Mouse (Mus musculus) heart, embryonic 12.5 days (tissue): Measurements from ENCODE around the gene Slc2a3. TPM values are rescaled to one million over a fixed set of nuclear protein-coding genes. Genes with fewer than 3 reads are reported as not detected.
"Not testable (repeated sequence)": the region's sequence is repeated elsewhere in the genome, so short reads cannot be mapped to it uniquely, and the experiment has no call there.

Experiments
- ATAC-seq: fragments of 200-750 bp; cut with Nextera tagmentation; 2 replicates; pipeline ENCODE4 v1.8.0; 2017; ENCODE audit warnings: moderate TSS enrichment, moderate library complexity; ENCODE audit not compliant: insufficient number of reproducible peaks, low FRiP score
- H3K27ac ChIP-seq: fragments of 300-500 bp; sonication (generic); 2 replicates; pipeline ENCODE4 v1.5.1; 2016; ENCODE audit warnings: mild to moderate bottlenecking, moderate library complexity; ENCODE audit not compliant: poor library complexity, severe bottlenecking
- H3K27me3 ChIP-seq: fragments of 300-500 bp; sonication (generic); replicated peaks from 2 replicates; pipeline ENCODE4 v1.6.1; 2016; ENCODE audit warnings: mild to moderate bottlenecking, moderate library complexity
- H3K36me3 ChIP-seq: fragments of 300-500 bp; sonication (generic); 2 replicates; pipeline ENCODE4 v1.6.1; 2016; ENCODE audit warnings: mild to moderate bottlenecking, moderate library complexity
- H3K4me1 ChIP-seq: fragments of 300-500 bp; sonication (generic); replicated peaks from 2 replicates; pipeline ENCODE4 v1.6.1; 2016; ENCODE audit warnings: mild to moderate bottlenecking
- H3K4me2 ChIP-seq: fragments of 300-500 bp; sonication (generic); 2 replicates; pipeline ENCODE4 v1.6.1; 2016; ENCODE audit warnings: mild to moderate bottlenecking, moderate library complexity
- H3K4me3 ChIP-seq: fragments of 300-500 bp; sonication (generic); 2 replicates; pipeline ENCODE4 v1.5.1; 2016; ENCODE audit warnings: mild to moderate bottlenecking
- H3K9ac ChIP-seq: fragments of 300-500 bp; sonication (generic); 2 replicates; pipeline ENCODE4 v1.6.1; 2016; ENCODE audit warnings: mild to moderate bottlenecking, moderate library complexity
- H3K9me3 ChIP-seq: fragments of 300-500 bp; sonication (generic); replicated peaks from 2 replicates; pipeline ENCODE4 v1.6.1; 2016; ENCODE audit warnings: mild to moderate bottlenecking, moderate library complexity
- WGBS: fragments of 180-500 bp; shearing (Covaris S2); methylation state at CpG from one replicate; pipeline ENCODE4 v1.1.7; 2016; 5-methylcytosine and 5-hydroxymethylcytosine counted together
- polyA plus RNA-seq: library from polyadenylated mRNA; unstranded; fragments of >200 nt; fragmentation: Nextera tagmentation; extraction: Ambion mirVana; gene quantifications from 2 replicates; pipeline ENCODE4 v1.2.1, GENCODE M21; 2016

The Slc2a3 gene
- polyA plus RNA-seq, 1 experiment from 2014 or later: 27.7 TPM

DNA sequence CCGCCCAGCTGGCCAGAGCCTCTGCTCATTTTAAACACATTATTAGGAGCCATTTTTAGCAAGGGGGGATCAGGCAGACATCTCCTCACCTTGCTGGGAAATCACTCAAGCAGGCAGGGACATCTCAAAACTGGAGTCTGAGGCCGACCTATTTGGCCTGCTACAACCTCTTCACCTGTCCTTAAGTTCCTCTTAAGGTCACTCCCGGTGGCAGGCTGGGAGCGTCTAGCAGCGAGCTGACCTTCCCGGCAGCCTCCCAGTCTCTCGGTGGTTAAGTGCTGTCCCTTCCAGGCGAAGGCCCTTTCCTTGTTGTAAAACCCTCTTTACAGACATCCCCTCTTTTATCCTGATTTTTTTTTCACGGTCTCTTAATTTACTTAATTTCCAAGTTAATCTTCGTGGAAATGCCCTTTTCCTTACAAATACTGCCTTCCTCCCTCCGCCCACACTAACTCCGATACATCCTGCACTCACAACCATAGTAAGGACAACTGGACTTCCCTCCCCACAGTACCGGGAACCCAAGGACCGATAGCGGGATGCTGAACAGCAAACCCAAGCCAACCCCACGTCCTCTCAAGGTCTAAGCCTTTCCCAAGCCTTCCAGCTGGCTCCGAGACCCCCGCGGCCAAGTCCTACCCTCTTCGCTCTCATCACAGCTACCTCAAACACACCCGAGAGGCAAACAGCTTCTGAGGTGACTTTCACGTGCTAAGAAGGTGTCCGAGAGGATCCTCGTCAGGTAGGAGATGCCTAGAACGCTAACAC is 59.8 kb downstream of the Slc2a3 start:
- Histone ChIP-seq H3K27ac (no peak overlapping the region), H3K36me3 (peaks cover 3% of the 10 kb centered on the region; the same call in 1 of the 2 replicates), H3K4me2 (peak overlapping the region; percentile 84), H3K9me3 (no peaks in the 10 kb centered on the region), H3K9ac (peak overlapping the region; percentile 67), H3K27me3 (peaks cover 15% of the 10 kb centered on the region; the same call in 1 of the 2 replicates), H3K4me3 (peak overlapping the region; percentile 57), H3K4me1 (peaks cover 12% of the 10 kb centered on the region; the same call in 1 of the 2 replicates)
- no peak for ATAC-seq
- WGBS: 4% methylated on average over 25 of the region's 25 CpGs

- WGBS: 10% methylated on average over 8 of the region's 8 CpGs
- Histone ChIP-seq H3K27me3 (peaks cover 15% of the 10 kb centered on the region; the same call in 1 of the 2 replicates), H3K9me3 (no peaks in the 10 kb centered on the region), H3K9ac (no peak overlapping the region; the same call in 1 of the 2 replicates), H3K4me2 (peak overlapping the region; percentile 49), H3K36me3 (peaks cover 10% of the 10 kb centered on the region), H3K27ac (no peak overlapping the region), H3K4me1 (peaks cover 12% of the 10 kb centered on the region; the same call in 1 of the 2 replicates), H3K4me3 (0 out of 2 replicates have a peak overlapping the region, but pooled peaks have one; percentile 17)
- ATAC-seq: 0 out of 2 replicates have a peak, but pooled peaks have one; percentile 27
These were observed 61.5 kb downstream of the Slc2a3 start for GRCm38 (mm10) chr6:122739952-122740351.

DNA sequence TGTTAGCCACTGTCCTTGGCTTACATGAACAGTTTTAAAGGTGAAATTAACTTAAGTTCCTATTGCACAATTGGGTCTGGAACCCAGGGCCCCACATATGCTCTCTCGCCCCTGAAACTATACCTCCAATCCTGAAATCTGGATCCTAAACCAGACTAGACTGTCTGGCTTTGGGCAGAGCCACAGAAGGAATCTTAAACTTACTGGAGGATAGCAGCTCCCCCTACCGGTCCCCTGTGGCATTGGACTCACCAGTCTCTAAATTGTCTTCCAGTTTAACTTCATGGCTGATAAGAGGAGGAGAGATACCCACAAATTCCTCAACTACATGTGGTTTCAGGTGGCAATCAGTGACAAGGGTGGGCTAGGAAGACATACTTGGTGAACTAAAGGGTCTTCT is 81.5 kb downstream of the Slc2a3 start:
- no peak overlapping the region for H3K4me3 ChIP-seq
- H3K27ac ChIP-seq: no peak overlapping the region
- H3K4me1 ChIP-seq: peaks cover 12% of the 10 kb centered on the region; the same call in 1 of the 2 replicates
- H3K27me3 ChIP-seq: no peaks in the 10 kb centered on the region
- H3K4me2 ChIP-seq: no peak overlapping the region
- 22% methylated on average over 2 of the region's 2 CpGs for WGBS
- ATAC-seq: no peak
- H3K9me3 ChIP-seq: no peaks in the 10 kb centered on the region
- no peak overlapping the region for H3K9ac ChIP-seq
- no peaks in the 10 kb centered on the region for H3K36me3 ChIP-seq

GRCm38 (mm10) chr6:122718224-122718623 is 83.2 kb downstream of the Slc2a3 start:
- not testable (repeated sequence) for H3K36me3 ChIP-seq

DNA sequence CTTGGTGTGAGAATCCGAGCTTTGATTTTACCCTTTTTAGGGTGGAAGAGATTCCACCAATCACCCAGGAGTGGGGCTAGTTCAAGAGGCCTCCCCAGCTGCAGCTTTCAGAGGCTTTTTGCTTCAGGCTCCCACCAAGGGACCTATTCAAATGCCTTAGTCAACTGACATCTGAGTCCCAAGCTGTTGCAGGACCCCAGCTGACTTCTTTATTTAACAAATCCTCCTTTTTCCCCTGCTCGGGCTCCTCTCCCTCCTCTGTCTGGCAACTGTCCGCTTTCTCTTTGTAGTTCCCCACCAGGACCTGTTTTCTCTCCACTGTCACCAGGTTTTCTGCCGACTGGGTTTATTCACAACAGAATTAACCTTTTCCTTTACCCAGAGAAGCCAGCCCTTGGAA is 85.6 kb downstream of the Slc2a3 start:
- 11% methylated on average over 4 of the region's 4 CpGs for WGBS
- no peaks in the 10 kb centered on the region for H3K27me3 ChIP-seq

More at GRCm38 (mm10) chr6:122718224-122718623, 83.2 kb downstream of the Slc2a3 start:
- H3K9me3 ChIP-seq, H3K4me3 ChIP-seq, ATAC-seq, H3K4me2 ChIP-seq, H3K27me3 ChIP-seq, H3K9ac ChIP-seq, H3K27ac ChIP-seq: not testable (repeated sequence)
- 79% methylated on average over 1 of the region's 1 CpGs for WGBS
- H3K4me1 ChIP-seq: peaks cover 16% of the 10 kb centered on the region; the same call in 1 of the 2 replicates

DNA sequence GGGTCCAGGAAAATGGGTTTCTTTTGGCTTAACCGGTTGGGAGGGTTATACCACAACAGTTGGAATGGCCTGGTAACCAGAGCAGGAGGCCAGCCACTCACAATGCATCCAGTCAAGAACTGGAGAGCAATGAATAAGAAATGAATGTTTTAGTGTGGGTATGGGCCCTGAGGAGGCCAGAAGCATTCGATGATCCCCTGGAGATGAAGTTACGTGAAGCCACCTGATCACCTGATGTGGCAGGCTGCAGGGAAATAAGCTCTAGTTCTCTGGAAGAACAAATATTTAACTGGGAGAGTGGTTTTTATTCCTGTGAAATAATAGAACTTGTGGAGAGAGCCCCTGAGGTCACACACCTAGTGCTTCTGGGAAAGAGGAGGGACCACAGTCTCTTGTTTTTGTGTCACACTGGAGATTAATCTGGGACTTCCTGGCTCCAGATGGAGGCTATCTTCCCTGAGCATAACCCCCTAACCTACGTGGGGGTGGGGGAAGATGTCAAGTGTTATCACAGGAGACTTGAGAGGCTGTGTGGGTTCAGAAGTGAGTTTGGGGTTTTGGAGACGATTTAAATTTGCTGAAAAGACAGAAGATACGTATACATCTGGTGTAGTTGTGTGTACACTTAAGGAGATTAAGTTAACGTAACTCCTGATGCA is 86.6 kb downstream of the Slc2a3 start:
- H3K27ac ChIP-seq: no peak overlapping the region
- WGBS: 45% methylated on average over 7 of the region's 7 CpGs
- ATAC-seq: no peak
- no peaks in the 10 kb centered on the region for H3K27me3 ChIP-seq
- no peaks in the 10 kb centered on the region for H3K9me3 ChIP-seq
- H3K9ac ChIP-seq: no peak overlapping the region
- H3K4me3 ChIP-seq: no peak overlapping the region
- no peak overlapping the region for H3K4me2 ChIP-seq
- H3K4me1 ChIP-seq: peaks cover 16% of the 10 kb centered on the region; the same call in 1 of the 2 replicates
- no peaks in the 10 kb centered on the region for H3K36me3 ChIP-seq

More for the DNA sequence above, 85.6 kb downstream of the Slc2a3 start:
- no peak overlapping the region for H3K27ac ChIP-seq
- no peak for ATAC-seq
- no peaks in the 10 kb centered on the region for H3K9me3 ChIP-seq
- H3K36me3 ChIP-seq: no peaks in the 10 kb centered on the region
- H3K4me2 ChIP-seq: peak overlapping the region; percentile 27; the same call in 1 of the 2 replicates
- H3K4me3 ChIP-seq: no peak overlapping the region
- no peak overlapping the region for H3K9ac ChIP-seq
- H3K4me1 ChIP-seq: peaks cover 16% of the 10 kb centered on the region; the same call in 1 of the 2 replicates

DNA sequence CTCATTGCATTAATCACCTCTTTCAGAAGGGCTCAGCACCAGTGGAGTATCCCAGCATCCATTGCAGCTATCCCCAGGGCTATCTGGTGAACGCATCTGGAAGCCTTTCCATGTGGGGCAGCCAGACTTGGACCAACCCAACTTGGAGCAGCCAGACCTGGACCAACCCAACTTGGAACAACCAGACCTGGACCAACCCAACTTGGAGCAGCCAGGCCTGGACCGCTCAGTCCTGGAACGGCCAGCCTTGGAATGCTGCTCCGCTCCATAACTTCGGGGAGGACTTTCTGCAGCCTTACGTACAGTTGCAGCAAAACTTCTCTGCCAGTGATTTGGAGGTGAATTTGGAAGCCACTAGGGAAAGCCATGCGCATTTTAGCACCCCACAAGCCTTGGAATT is 88.3 kb downstream of the Slc2a3 start:
- not testable (repeated sequence) for H3K9me3 ChIP-seq, H3K36me3 ChIP-seq, H3K9ac ChIP-seq, H3K4me3 ChIP-seq, H3K4me2 ChIP-seq, ATAC-seq, H3K27me3 ChIP-seq, H3K27ac ChIP-seq
- WGBS: 92% methylated on average over 7 of the region's 7 CpGs
- peaks cover 16% of the 10 kb centered on the region; the same call in 1 of the 2 replicates for H3K4me1 ChIP-seq

DNA sequence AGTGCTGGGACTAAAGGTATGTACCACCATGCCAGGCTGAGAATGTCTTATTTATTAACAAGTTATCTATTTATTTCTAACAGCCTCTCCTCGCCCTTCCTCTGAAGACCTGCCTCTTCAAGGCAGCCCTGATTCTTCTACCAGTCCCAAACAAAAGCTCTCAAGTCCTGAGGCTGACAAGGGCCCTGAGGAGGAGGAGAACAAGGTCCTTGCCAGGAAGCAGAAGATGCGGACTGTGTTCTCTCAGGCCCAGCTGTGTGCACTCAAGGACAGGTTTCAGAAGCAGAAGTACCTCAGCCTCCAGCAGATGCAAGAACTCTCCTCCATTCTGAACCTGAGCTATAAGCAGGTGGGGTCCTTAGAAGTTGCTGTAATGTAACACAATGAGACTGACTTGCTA is 90.0 kb downstream of the Slc2a3 start:
- 81% methylated on average over 2 of the region's 2 CpGs for WGBS
- Histone ChIP-seq H3K27ac (no peak overlapping the region), H3K27me3 (peaks cover 22% of the 10 kb centered on the region), H3K9me3 (no peaks in the 10 kb centered on the region), H3K9ac (no peak overlapping the region), H3K4me1 (peaks cover 16% of the 10 kb centered on the region; the same call in 1 of the 2 replicates), H3K36me3 (no peaks in the 10 kb centered on the region), H3K4me2 (no peak overlapping the region), H3K4me3 (no peak overlapping the region)
- no peak for ATAC-seq

DNA sequence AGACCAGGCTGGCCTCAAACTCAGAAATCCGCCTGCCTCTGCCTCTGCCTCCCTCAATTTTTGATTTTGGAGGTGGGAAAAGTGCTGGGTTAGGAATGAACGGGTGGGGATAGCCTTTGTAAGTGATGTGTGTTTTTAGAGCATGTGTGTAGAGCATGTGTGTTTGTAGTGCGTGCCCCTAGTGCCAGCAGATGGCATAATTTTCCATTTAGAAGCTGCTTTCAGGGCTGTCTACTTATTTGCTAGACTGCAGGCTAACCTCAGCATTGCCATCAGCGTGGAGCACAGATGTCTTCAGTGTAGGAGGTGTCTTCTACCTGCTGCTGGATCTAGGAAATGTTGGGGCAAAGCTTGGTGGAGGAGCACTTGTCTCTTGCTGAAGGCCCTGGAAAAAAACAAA is 92.6 kb downstream of the Slc2a3 start:
- H3K27me3 ChIP-seq: peaks cover 32% of the 10 kb centered on the region
- H3K4me3 ChIP-seq: no peak overlapping the region
- no peak overlapping the region for H3K4me2 ChIP-seq
- H3K27ac ChIP-seq: no peak overlapping the region
- H3K9me3 ChIP-seq: no peaks in the 10 kb centered on the region
- 70% methylated on average over 4 of the region's 4 CpGs for WGBS
- H3K4me1 ChIP-seq: no peaks in the 10 kb centered on the region
- no peak overlapping the region for H3K9ac ChIP-seq
- H3K36me3 ChIP-seq: no peaks in the 10 kb centered on the region
- no peak for ATAC-seq

DNA sequence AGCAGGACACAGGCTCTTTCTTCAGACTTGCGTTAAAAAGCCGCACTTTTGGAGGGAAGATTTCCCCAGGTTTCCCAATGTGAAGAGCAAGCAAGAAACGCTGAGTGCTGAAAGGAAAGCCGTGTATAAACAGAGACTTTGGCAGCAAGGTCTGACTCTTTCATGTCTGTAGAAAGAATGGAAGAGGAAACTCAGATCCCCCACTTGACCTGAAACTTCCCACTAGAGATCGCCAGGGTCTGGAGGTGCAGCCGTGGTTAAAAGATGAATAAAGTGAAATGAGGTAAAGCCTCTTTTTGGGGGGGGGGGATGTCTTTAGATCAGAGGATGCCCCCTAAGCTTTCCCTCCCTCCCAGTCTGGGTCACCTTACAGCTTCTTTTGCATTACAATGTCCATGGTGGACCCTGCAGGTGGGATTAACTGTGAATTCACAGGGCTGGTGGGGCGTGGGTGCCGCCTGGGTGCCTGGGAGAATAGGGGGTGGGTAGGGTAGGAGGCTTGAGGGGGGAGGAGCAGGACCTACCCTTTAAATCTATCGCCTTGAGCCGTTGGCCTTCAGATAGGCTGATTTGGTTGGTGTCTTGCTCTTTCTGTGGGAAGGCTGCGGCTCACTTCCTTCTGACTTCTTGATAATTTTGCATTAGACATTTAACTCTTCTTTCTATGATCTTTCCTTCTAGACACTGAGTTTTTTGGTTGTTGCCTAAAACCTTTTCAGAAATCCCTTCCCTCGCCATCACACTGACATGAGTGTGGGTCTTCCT is 94.2 kb downstream of the Slc2a3 start, which contains the start of gene Nanog:
Nanog (plus strand) TSS at position 454 of the 765 bp plus-strand sequence.
- H3K9ac ChIP-seq: no peak within 1 kb of the TSS
- H3K4me3 ChIP-seq: no peak within 1 kb of the TSS
- peaks cover 9% of the 10 kb centered on the region; the same call in 1 of the 2 replicates for H3K4me1 ChIP-seq
- WGBS: 16% methylated on average over 12 of the region's 12 CpGs
- no peak within 1 kb of the TSS for H3K4me2 ChIP-seq
- no peaks in the 10 kb centered on the region for H3K9me3 ChIP-seq
- H3K36me3 ChIP-seq: no peaks in the 10 kb centered on the region
- H3K27ac ChIP-seq: no peak within 1 kb of the TSS
- no peak for ATAC-seq
- H3K27me3 ChIP-seq: peaks cover 32% of the 10 kb centered on the region
